Mouse (Mus musculus) heart, embryonic 11.5 days (tissue): Measurements from ENCODE around the gene Pdcl. TPM values are rescaled to one million over a fixed set of nuclear protein-coding genes. Genes with fewer than 3 reads are reported as not detected.

Source experiments
- ATAC-seq: fragments of 200-750 bp; cut with Nextera tagmentation; replicated peaks from 2 replicates; pipeline ENCODE4 v1.8.0; 2017; ENCODE audit warnings: moderate library complexity; ENCODE audit not compliant: insufficient number of reproducible peaks, low FRiP score, low TSS enrichment
- H3K27ac ChIP-seq: fragments of 300-500 bp; sonication (generic); 2 replicates; pipeline ENCODE4 v1.5.1; 2014; ENCODE audit warnings: mild to moderate bottlenecking, low read depth, low read length
- H3K27me3 ChIP-seq: fragments of 300-500 bp; sonication (generic); 2 replicates; pipeline ENCODE4 v1.6.1; 2014; ENCODE audit warnings: mild to moderate bottlenecking, low read length, mixed read lengths; ENCODE audit not compliant: control insufficient read depth, insufficient read depth
- H3K36me3 ChIP-seq: fragments of 300-500 bp; sonication (generic); 2 replicates; pipeline ENCODE4 v1.6.1; 2014; ENCODE audit warnings: mild to moderate bottlenecking, low read length, moderate library complexity, mixed read lengths; ENCODE audit not compliant: control insufficient read depth, insufficient read depth
- H3K4me1 ChIP-seq: fragments of 300-500 bp; sonication (generic); 2 replicates; pipeline ENCODE4 v1.6.1; 2014; ENCODE audit warnings: low read length; ENCODE audit not compliant: control insufficient read depth, insufficient read depth
- H3K4me2 ChIP-seq: fragments of 300-500 bp; sonication (generic); 2 replicates; pipeline ENCODE4 v1.6.1; 2014; ENCODE audit warnings: mild to moderate bottlenecking, moderate library complexity
- H3K4me3 ChIP-seq: fragments of 300-500 bp; sonication (generic); 2 replicates; pipeline ENCODE4 v1.5.1; 2014; ENCODE audit warnings: low read depth, low read length
- H3K9ac ChIP-seq: fragments of 300-500 bp; sonication (generic); 2 replicates; pipeline ENCODE4 v1.6.1; 2014; ENCODE audit warnings: mild to moderate bottlenecking, low read depth, low read length, moderate library complexity
- H3K9me3 ChIP-seq: fragments of 300-500 bp; sonication (generic); replicated peaks from 2 replicates; pipeline ENCODE4 v1.6.1; 2016; ENCODE audit warnings: low read length; ENCODE audit not compliant: control insufficient read depth
- WGBS: fragments of 180-500 bp; shearing (Covaris S2); extraction: QIAGEN DNeasy Blood & Tissue Kit; methylation state at CpG from one replicate; pipeline ENCODE4 v1.1.7; 2014; ENCODE audit not compliant: insufficient replicate concordance; 5-methylcytosine and 5-hydroxymethylcytosine counted together
- polyA plus RNA-seq: library from polyadenylated mRNA; unstranded; fragments of >200 nt; fragmentation: Nextera tagmentation; extraction: Ambion mirVana; gene quantifications from 2 replicates; pipeline ENCODE4 v1.2.1, GENCODE M21; 2014

The Pdcl gene
- polyA plus RNA-seq, 1 experiment from 2014 or later = 35.8 TPM

DNA sequence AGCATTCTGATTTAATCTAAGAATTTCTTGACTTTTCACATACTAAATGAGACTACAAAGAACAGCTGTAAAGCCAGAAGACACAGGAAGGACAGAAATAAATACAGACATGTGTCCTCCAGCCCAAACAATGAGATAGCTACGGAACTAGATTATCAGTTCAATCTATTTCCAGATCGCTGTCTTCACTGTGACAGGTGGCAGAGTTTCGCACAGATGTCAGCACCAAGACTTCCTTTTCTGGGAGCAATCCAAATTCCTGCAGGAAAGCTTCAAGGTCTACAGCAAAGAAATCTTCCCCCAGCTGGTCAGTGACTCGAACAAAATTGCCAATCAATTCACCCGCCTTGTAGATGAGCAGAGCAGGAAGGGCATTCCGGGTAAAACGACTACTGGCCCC, 7.5 kb downstream of the Pdcl start:
- no peak for ATAC-seq
- Histone ChIP-seq H3K36me3 (peaks cover 32% of the 10 kb centered on the region), H3K4me3 (no peak overlapping the region), H3K27ac (no peak overlapping the region), H3K9ac (no peak overlapping the region), H3K27me3 (no peaks in the 10 kb centered on the region), H3K4me1 (peaks cover 7% of the 10 kb centered on the region; the same call in 1 of the 2 replicates), H3K9me3 (no peaks in the 10 kb centered on the region), H3K4me2 (no peak overlapping the region)
- 85% methylated on average over 7 of the region's 7 CpGs for WGBS

DNA sequence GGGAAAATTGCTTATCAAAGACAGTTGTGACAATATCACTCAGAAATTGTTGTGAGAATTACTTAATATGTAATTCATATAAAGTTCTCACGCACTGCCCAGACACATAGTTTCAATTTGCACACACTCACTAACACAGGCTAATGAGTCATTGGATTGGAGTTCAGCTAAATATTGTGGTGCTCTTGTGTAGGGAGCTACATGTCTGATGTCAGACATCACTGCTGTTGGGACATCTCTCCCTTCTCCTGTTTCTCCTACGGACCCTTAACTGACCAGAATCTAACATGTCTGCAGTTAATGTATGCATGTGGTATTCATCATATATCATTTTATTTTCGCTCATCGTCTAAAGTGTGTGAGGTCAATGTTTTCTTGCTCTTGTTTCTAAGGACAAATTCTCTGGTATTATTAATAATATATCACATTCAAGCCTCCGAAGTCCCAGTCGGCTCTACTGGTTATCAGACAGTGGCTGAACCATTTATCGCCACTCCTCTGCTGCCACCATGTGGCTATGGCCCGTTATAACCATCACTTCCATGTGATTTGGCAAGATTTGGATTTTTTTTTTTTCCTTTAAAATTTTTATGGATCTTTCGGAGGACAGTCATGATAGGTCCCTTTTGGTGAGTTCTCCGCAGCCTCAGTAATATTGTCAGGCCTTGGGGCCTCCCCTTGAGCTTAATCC, 20.5 kb downstream of the Pdcl start:
- Histone ChIP-seq H3K27me3 (no peaks in the 10 kb centered on the region), H3K4me3 (no peak overlapping the region), H3K9me3 (no peaks in the 10 kb centered on the region), H3K27ac (no peak overlapping the region), H3K4me1 (no peaks in the 10 kb centered on the region), H3K9ac (no peak overlapping the region), H3K36me3 (no peaks in the 10 kb centered on the region), H3K4me2 (no peak overlapping the region)
- 60% methylated on average over 10 of the region's 10 CpGs for WGBS
- ATAC-seq = no peak

DNA sequence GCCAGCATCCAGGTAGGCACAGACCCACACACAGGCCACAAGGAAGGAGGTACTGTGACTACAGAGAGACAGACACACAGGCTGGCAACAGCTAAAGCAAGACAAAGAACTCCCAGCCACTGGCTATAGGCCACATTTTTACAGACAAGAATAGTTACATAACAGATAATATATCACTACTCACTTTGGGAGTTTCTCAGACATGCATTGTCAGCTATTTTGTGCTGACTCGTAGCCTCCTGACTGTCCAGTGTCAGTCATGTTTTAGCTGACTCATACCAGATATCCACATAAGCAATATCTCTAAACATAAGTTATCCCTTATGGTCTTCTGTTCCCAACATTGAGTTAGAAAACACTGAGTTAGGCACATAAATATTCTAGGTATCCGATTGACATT, 25.8 kb downstream of the Pdcl start:
- WGBS = 78% methylated on average over 2 of the region's 2 CpGs
- Histone ChIP-seq H3K9ac (no peak overlapping the region), H3K9me3 (no peaks in the 10 kb centered on the region), H3K36me3 (no peaks in the 10 kb centered on the region), H3K4me3 (no peak overlapping the region), H3K4me1 (no peaks in the 10 kb centered on the region), H3K27me3 (no peaks in the 10 kb centered on the region), H3K27ac (no peak overlapping the region), H3K4me2 (no peak overlapping the region)
- ATAC-seq = no peak

DNA sequence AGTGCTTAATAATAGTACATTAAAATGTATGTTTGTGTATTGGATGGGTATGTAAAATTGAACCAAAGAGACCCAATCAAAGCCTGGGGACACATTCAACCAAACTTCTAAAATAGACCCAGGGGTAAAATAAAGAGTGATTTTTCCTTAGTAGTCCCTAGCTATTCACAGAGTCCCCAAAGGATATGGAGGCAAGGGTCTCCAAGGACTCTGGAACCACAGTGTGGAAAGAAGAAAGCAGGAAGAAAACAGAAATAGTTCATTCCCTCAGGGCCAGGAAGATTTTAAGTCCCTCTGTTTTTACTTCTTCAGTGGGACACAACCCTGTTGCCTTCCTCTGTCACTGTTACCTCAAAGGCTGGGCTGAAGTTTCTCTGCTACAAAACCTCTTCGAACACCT, 32.9 kb downstream of the Pdcl start, which contains the start of gene Olfr368:
Gene Olfr368, plus strand, starts transcription at position 301 of the 400 bp plus-strand sequence.
- Histone ChIP-seq H3K9ac (no peak within 1 kb of the TSS), H3K9me3 (no peaks in the 10 kb centered on the region), H3K36me3 (no peaks in the 10 kb centered on the region), H3K27me3 (no peaks in the 10 kb centered on the region), H3K27ac (no peak within 1 kb of the TSS), H3K4me1 (no peaks in the 10 kb centered on the region), H3K4me3 (no peak within 1 kb of the TSS), H3K4me2 (no peak within 1 kb of the TSS)
- WGBS = 73% methylated on average over 1 of the region's 1 CpGs
- ATAC-seq = no peak

Other genes starting within 250 kb of the Pdcl start
- gene Olfr362, start 241.4 kb downstream of the Pdcl start, polyA plus RNA-seq = not detected in 2 replicates
- not detected in 2 replicates for gene Olfr364-ps1, start 220.0 kb downstream of the Pdcl start, polyA plus RNA-seq
- gene Olfr365, start 171.1 kb downstream of the Pdcl start, polyA plus RNA-seq = not detected in 2 replicates
- gene Olfr366, start 147.8 kb downstream of the Pdcl start, polyA plus RNA-seq = not detected in 2 replicates
- gene Olfr368, start 32.8 kb downstream of the Pdcl start, polyA plus RNA-seq = not detected in 2 replicates
- 12.7 and 14.9 TPM in 2 replicates for gene Rc3h2, start 63.6 kb upstream of the Pdcl start, polyA plus RNA-seq
- 6.8 and 6.9 TPM in 2 replicates for gene Zbtb26, start 83.8 kb upstream of the Pdcl start, polyA plus RNA-seq
- 2.8 and 3.8 TPM in 2 replicates for gene Zbtb6, start 83.8 kb upstream of the Pdcl start, polyA plus RNA-seq
- gene Rabgap1, start 83.9 kb upstream of the Pdcl start, polyA plus RNA-seq = 26.8 and 52.3 TPM in 2 replicates
- 0.31 and 1.0 TPM in 2 replicates for gene Gpr21, start 157.0 kb upstream of the Pdcl start, polyA plus RNA-seq